Mouse (Mus musculus) left cerebral cortex, postnatal 25 days (tissue): ENCODE results near the gene 6430548M08Rik. TPM values are rescaled to one million over a fixed set of nuclear protein-coding genes. Genes with fewer than 3 reads are reported as not detected.
A peak's percentile ranks its signal among the peaks of the same experiment; 100 is the strongest.

Experiments used
- DNase-seq, 2 experiments: peaks; one replicate each; pipeline ENCODE4 v3.0.0; 2022; ENCODE audit warnings: low spot score in 2 of 2, mixed read lengths in 1 of 2
- intact Hi-C: fragments of 180-260 bp; cut with DNase I; formaldehyde crosslinking; loops from one replicate; pipeline ENCODE4 v1.15.1; 2025
- total RNA-seq, 2 experiments: library from RNA; stranded (reverse); gene quantifications; 2 replicates each; pipeline ENCODE4 v1.2.3; 2021

The 6430548M08Rik gene
- total RNA-seq, 2 experiments from 2014 or later: 221 to 232 TPM

DNA sequence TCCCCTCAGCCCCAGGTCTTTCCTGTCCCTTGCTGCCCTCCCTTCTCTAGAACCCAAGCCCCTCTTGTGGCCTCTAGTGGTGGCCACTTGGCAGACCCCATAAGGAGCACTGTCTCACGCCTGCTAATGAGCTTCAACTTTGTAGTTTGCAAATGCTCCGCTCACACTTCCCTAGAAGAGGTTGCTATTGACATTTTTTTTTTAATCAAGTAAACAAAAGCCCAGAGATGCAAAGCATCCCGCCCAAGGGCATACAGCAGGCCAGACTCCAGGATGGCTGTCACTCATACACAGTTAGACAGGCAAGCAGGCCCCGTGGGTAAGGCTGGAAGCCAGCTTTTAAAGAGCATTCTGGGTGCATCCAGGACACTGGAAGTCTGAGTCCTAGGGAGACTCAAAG lies 62.7 kb downstream of the 6430548M08Rik start:
- intact Hi-C loops: loop anchor here (5.0 kb wide), 3 partner anchors 91 to 431 kb away; no protein-coding TSS in a partner anchor
- DNase-seq: no peak

GRCm38 (mm10) chr8:120177318-120178123 lies 63.6 kb downstream of the 6430548M08Rik start, which contains the start of gene Fam92b:
Gene Fam92b, minus strand, starts transcription at chr8:120177466.
- DNase-seq: peak; percentile 59 to 73
- intact Hi-C loops: loop anchor here (2.0 to 5.0 kb wide), 4 partner anchors 90 to 430 kb away; no protein-coding TSS in a partner anchor

GRCm38 (mm10) chr8:120178124-120178514 lies 64.2 kb downstream of the 6430548M08Rik start:
- no peak for DNase-seq
- intact Hi-C loops: loop anchor here (2.0 to 5.0 kb wide), 4 partner anchors 89 to 429 kb away; no protein-coding TSS in a partner anchor

DNA sequence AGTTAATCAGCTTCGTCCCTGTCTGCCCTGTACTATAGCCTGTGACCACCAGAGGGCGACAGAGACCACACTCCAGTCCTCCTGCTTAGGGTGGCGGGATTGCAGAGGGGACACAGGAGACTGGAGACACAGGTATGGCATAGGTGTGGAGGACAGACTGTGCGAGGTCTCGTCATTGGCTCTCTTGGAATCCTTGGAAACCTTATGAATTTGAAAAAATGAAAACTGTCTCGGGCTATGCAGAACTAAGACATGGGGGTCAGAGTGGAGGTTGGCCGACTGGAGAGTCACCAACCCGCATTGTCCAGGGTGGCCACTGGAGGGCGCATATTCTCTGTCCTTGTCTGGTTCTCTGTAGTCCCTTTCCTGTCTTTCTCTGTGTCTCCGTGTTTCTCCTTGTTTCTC lies 65.1 kb downstream of the 6430548M08Rik start:
- intact Hi-C loops: loop anchor here (2.0 to 5.0 kb wide), 4 partner anchors 88 to 428 kb away; no protein-coding TSS in a partner anchor

DNA sequence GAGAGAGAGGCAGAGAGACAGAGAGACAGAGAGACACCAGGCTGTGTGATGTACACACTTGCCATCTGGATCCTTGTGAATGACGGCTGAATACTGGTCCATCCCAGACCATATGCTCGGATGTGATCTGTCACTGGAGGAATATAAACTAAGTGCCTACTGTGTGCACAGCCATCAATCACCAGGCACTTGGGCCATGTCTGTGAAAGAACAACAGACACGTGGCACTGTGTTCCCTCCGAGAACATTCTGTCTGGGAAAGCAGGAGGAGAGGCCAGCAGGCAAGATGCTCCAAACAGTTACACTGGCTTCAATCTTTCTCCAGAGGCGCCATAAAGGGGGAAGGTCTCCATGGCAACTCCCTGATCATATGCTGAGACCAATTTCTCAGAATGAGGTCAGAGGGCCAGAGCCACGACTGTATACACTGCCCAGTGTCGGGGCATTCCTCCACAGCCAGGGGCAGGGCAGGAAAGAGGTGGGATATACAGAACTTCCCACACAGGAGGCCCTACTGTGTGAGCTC lies 66.6 kb downstream of the 6430548M08Rik start:
- intact Hi-C loops: no loop called here
- no peak for DNase-seq

More for the DNA sequence above, 65.1 kb downstream of the 6430548M08Rik start:
- peak; percentile 86 for DNase-seq

GRCm38 (mm10) chr8:120181274-120181673 lies 67.3 kb downstream of the 6430548M08Rik start:
- DNase-seq: no peak
- intact Hi-C loops: no loop called here

DNA sequence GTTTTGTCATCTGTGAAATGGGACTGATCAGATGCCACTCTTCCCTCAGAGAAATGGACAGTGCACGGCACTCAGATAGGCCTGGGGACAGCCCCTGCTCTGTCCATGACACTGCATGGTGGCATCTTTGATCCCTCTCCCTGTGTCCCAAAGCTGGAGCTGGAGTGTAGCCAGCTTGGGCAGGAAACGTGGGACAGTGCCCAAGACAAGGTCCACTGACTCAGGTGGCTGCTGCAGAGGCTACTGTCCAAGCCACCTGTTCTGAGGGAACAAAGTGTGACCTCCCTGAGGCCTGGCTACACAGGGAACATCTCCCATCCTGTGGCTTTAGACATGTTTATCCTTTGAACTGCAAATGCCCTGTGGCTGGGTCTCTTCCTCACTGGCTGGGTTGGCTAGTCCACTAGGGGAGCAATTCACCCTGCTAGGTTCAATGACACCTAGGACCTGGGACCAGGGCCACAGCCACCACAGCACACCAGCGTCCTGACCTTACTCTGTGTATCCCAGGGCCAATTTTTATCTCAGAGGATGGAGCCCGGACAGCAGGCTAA lies 68.0 kb downstream of the 6430548M08Rik start:
- no peak for DNase-seq
- intact Hi-C loops: no loop called here

- intact Hi-C loops: no loop called here
Observed at GRCm38 (mm10) chr8:120184366-120184765, 70.4 kb downstream of the 6430548M08Rik start.

DNA sequence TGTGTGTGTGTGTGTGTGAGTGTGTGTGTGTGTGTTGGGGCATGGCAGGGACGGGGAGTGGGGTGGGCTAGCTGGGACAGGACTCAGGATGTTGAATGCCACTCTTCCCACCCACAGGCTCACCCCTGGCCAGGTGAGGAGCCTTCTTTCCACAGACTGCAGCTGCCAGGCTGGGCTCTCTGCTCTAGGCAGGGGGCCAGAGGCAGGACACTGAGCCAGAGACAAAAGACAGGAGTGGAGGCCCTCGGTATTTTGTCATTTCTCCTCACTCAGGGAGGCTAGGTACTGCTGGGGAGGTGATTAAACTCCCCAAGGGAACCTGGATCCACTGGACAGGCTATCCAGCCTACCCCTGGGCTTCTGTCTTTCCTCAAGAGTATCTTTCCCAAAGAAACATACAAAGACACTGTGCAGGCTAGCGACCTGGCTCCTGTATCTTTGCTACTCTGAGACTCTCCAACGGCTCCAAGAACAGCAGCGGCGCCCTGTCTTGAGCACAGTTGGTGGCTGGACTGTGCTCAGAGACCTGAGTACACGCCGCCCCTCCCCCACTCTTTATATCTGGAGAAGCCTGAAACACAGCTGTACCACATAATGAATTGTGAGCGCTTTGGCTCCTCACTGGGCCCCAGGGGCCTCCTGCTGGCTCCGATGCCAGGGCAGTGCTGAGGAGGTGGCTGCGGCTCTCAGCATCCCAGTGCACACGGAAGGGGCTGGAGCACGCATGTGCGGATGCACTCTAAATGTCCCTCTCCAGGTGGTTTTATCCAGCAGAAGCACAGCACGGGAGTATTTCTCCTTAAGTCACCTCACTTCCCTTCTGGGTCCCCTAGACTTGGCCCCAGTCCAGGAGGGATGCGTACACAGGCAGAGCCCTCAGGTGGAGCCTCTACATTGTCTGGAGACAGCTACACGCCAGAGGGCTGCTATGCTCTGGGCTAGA lies 71.2 kb downstream of the 6430548M08Rik start:
- no peak for DNase-seq
- intact Hi-C loops: no loop called here

More at GRCm38 (mm10) chr8:120184366-120184765, 70.4 kb downstream of the 6430548M08Rik start:
- DNase-seq: no peak

GRCm38 (mm10) chr8:120186454-120186853 lies 72.5 kb downstream of the 6430548M08Rik start:
- DNase-seq: no peak
- intact Hi-C loops: no loop called here

DNA sequence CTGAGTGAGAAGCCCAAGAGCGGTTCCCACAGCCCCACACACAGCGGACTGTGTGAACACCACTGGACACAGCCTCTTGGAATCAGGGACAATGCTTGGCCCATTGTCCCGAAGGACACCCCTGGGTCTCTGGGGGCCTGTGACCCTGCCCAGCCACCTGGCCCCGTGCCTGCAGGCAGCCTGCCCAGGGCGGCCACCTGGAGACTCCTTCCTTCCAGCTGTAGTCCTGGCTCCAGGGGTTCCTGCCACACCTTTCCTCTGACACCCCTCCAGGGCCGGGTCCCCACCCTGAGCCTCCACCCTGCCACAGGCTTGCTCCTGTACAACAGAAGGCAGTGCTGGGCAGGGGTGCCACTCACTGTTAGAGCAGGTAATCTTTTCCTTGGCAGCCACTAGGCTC lies 74.6 kb downstream of the 6430548M08Rik start:
- intact Hi-C loops: no loop called here
- DNase-seq: no peak

DNA sequence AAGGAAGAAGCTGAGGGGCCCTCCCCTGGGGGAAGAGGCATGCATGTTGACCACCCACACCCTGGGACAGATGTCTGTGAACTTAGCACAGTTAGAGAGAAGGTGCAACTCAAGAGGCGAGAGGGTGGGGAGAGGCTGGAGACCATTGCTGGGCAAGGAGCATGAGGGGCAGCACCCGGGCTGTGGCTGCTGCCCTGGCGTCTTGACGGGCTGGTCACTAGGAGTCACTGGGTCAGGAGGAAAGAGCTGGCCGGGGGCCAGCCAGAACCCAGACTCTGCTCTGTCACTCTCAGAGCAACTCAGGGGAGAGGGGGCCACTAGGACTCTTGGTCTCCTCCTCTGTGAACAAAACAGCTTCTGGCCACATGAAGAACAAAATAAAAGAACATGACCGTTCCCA lies 75.5 kb downstream of the 6430548M08Rik start:
- intact Hi-C loops: no loop called here
- DNase-seq: no peak

- intact Hi-C loops: no loop called here
- DNase-seq: no peak
Observed at GRCm38 (mm10) chr8:120190107-120190809, 76.3 kb downstream of the 6430548M08Rik start.

DNA sequence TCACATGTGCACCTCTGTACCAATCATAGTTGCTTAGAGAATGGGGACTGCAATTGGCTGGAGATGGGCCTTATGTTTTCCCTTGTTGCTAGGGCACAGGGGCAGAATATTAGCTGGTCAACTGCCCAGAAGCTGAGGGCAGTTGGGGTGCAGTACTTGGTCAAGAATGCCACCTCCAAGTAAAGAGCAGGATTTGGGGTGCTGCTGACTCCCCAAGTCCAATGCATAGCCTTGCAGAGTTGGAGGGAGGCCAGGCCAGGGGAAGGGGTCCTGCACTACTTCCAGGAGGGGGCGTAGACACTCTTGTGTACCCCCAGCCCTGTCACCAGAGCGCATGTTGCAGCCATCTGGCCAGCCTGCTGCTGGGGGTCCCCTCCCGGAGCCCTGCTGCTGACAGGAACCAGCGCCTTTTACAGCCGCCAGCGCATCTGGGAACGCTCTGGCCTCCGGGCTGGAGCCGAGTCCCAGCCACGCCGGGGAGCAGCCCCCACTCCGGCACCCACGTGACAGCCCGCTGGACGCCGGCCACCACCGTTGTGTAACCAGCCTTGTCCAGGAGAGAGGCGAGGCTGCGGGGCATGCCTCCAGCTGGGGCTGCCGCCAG lies 77.0 kb downstream of the 6430548M08Rik start:
- intact Hi-C loops: no loop called here
- DNase-seq: peak; percentile 75 to 89

DNA sequence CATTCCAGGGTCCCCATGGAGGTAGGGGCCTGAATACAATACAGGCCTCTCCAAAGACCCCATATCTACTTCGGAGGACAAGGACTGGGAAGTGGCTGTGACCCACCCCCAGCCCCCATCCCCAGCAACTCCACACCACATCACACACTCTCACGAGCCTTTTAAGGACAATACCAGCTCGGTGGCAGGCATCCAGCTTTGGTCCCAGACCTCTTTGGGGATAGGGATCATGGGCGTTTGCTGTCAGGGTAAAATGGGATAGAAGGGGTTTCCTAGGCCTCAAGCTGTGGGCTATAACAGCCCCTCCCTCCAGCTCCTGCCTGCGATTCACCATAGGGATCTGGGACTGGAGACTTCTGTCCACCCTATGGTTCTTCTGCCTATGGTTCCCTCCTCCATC lies 77.7 kb downstream of the 6430548M08Rik start:
- intact Hi-C loops: no loop called here

GRCm38 (mm10) chr8:120192118-120192517 lies 78.2 kb downstream of the 6430548M08Rik start:
- intact Hi-C loops: no loop called here
- DNase-seq: no peak

More for the DNA sequence above, 77.7 kb downstream of the 6430548M08Rik start:
- no peak for DNase-seq

DNA sequence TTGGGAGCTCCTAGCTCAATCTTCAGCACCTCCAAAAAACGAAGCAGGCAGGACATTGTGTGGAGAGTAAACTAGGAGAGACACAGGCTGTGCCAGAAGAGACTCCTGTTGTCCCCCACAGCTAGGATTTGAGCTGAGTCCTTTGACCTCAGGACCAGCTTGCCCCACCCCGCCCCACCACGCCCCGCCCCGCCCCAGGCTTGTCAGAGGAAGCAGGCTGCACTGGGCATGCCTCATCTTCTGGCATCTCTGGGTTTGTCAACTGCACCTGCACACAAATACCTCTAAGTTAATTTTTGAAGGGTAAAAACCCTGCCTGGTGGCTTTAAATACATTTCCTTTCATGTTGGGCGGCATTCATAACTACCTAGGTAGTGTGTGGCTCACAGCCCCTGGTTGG lies 87.4 kb downstream of the 6430548M08Rik start:
- DNase-seq: no peak
- intact Hi-C loops: no loop called here

DNA sequence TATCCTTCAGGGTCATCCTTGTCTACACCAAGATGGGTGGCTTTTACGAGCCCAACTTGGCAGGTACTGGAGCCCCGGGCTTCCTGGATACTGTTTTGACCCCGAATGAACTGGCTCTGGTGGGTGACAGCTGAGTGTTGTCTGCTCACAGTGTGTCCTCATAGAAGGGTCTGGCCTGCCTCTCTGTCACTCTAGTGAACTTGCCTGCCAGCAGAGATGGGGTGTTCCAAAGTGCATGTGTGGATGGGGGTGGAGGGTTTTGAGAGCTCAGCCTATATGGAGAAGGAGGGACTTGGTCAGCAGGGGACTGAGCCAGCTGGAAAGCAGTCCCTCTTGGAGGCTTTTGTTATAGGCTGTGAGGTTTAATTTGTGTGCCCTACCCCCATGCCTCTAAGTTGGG lies 88.6 kb downstream of the 6430548M08Rik start:
- no peak for DNase-seq
- intact Hi-C loops: no loop called here
